Mouse (Mus musculus) testis, adult 2 months (tissue): ENCODE results near the gene Ywhab.

Experiments used
- CTCF ChIP-seq: fragments of 200-500 bp; IDR thresholded peaks from 2 replicates; pipeline ENCODE4 v1.5.1; 2012; ENCODE audit warnings: low read depth, mild to moderate bottlenecking, inconsistent platforms, low read length, moderate library complexity; ENCODE audit not compliant: control insufficient read depth, insufficient read depth, insufficient replicate concordance
- POLR2A ChIP-seq: fragments of 200-500 bp; IDR thresholded peaks from 2 replicates; pipeline ENCODE4 v1.6.1; 2012; ENCODE audit warnings: low read depth, mild to moderate bottlenecking, inconsistent platforms, low read length, moderate library complexity; ENCODE audit not compliant: control insufficient read depth

- TF ChIP-seq CTCF (no peak), POLR2A (no peak)
Measured at GRCm38 (mm10) chr2:164006932-164007331, 12.2 kb downstream of the Ywhab start.
